Mouse (Mus musculus) liver (tissue): ENCODE measurements at regions not wholly inside any gene's neighbourhood (a gene's known extent, or its start where the extent isn't known, plus 50 kb on each side); places are given as distances from the start of the nearest gene placed in this dataset.

ENCODE experiments used
- DNase-seq: peaks from one replicate; pipeline ENCODE4 v3.0.0-alpha.2; 2020; ENCODE audit warnings: mixed read lengths

DNA sequence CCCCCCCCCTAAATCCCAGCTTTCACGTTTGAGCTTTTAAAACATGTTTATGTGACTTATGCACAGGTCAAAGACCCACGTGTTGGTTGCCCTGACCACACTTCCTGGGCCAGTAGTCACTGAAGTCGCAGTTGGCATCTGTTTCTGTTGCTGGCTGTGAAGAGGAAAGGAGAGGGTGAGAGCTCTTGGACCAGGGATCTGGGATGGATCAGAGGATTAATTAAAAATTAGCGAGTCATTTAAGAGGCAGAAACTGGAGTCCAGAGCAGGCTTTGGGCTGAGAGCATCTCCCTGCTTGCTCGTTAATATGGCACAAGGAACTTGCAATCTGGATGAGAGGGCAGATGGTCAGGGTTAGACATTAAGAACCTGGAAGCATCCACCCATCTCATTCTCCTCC, 59.1 kb upstream of the Syt6 start:
- no peak for DNase-seq

GRCm38 (mm10) chr3:103517376-103518304, 57.4 kb upstream of the Syt6 start:
- DNase-seq, result no peak

DNA sequence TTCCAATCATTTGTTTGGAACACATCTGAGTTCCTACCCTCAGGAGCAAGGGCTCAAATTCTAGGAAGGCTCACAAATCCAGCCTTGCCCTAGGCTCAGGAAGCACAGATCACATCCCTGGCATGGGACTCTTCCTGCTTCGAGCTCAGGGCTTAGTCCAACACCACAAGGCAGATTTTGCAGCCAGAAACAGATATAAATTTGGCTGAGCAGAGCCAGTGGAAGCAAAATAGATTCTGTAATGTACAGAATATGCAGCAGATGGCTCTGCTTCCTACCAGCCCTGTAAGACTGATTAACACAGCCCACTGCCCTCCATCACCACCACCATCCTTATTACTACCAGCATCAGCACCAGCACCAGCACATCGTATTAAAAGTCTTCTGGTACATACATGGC, 56.4 kb upstream of the Syt6 start:
- no peak for DNase-seq
